Mouse (Mus musculus) spleen, postnatal 36 days (tissue): ENCODE data around the gene Taf6l.

Experiments
- DNase-seq, 2 experiments: peaks; one replicate each; pipeline ENCODE4 v3.0.0; 2022; ENCODE audit warnings: low spot score in 2 of 2, mixed read lengths in 1 of 2

Taf6l gene

GRCm38 (mm10) chr19:8790171-8790570 is 4.0 kb upstream of the Taf6l start:
- DNase-seq = no peak

GRCm38 (mm10) chr19:8789171-8789570 is 3.0 kb upstream of the Taf6l start:
- no peak for DNase-seq

- DNase-seq = no peak
These were observed 2.3 kb upstream of the Taf6l start for GRCm38 (mm10) chr19:8788521-8788920.

GRCm38 (mm10) chr19:8774951-8775421 is 11.2 kb downstream of the Taf6l start:
- peak; percentile 22 to 37 for DNase-seq

- DNase-seq = peak; percentile 95 to 96
These were observed 12.0 kb downstream of the Taf6l start, which contains the start of gene Tmem179b for GRCm38 (mm10) chr19:8774086-8774835. Gene Tmem179b (minus strand): TSS chr19:8774467.

GRCm38 (mm10) chr19:8773409-8773808 is 12.8 kb downstream of the Taf6l start:
- DNase-seq = no peak

GRCm38 (mm10) chr19:8772996-8773395 is 13.2 kb downstream of the Taf6l start:
- DNase-seq = peak in 1 of 2 experiments; percentile 41

GRCm38 (mm10) chr19:8770567-8771270 is 15.5 kb downstream of the Taf6l start, which contains the start of gene Tmem223:
Gene Tmem223 (plus strand): TSS chr19:8770996.
- DNase-seq = peak; percentile 79 to 84

GRCm38 (mm10) chr19:8765562-8765961 is 20.7 kb downstream of the Taf6l start:
- DNase-seq = no peak

GRCm38 (mm10) chr19:8763276-8763675 is 22.9 kb downstream of the Taf6l start:
- no peak for DNase-seq

- no peak for DNase-seq
These were observed 25.5 kb downstream of the Taf6l start for GRCm38 (mm10) chr19:8760757-8761156.

- DNase-seq = no peak
These were observed 27.3 kb downstream of the Taf6l start for GRCm38 (mm10) chr19:8758899-8759298.

GRCm38 (mm10) chr19:8757471-8757998 is 28.7 kb downstream of the Taf6l start:
- DNase-seq = no peak

GRCm38 (mm10) chr19:8756635-8757387 is 29.4 kb downstream of the Taf6l start, which contains the start of gene Nxf1:
Gene Nxf1 (plus strand): TSS chr19:8757073.
- peak; percentile 91 to 92 for DNase-seq

- no peak for DNase-seq
These were observed 30.6 kb downstream of the Taf6l start for GRCm38 (mm10) chr19:8755652-8756051.

GRCm38 (mm10) chr19:8747368-8747767 is 38.8 kb downstream of the Taf6l start:
- DNase-seq = no peak

GRCm38 (mm10) chr19:8745382-8745781 is 40.8 kb downstream of the Taf6l start:
- no peak for DNase-seq

- DNase-seq = no peak
These were observed 44.0 kb downstream of the Taf6l start for GRCm38 (mm10) chr19:8742176-8742575.

- DNase-seq = peak; percentile 95 to 98
These were observed 44.9 kb downstream of the Taf6l start, which contains the start of gene Stx5a for GRCm38 (mm10) chr19:8741243-8741869. Gene Stx5a (plus strand): TSS chr19:8741413.

GRCm38 (mm10) chr19:8740603-8741002 is 45.6 kb downstream of the Taf6l start, which contains the start of gene 1700092M07Rik:
Gene 1700092M07Rik (plus strand): TSS chr19:8740718.
- DNase-seq = no peak

GRCm38 (mm10) chr19:8739646-8740045 is 46.6 kb downstream of the Taf6l start:
- no peak for DNase-seq
